Mouse (Mus musculus) ES-E14 (cell line): ENCODE measurements at regions not wholly inside any gene's neighbourhood (a gene's known extent, or its start where the extent isn't known, plus 50 kb on each side); places are given as distances from the start of the nearest gene placed in this dataset.

Source experiments
- CHD2 ChIP-seq: IDR thresholded peaks from 2 replicates; pipeline ENCODE4 v1.6.1; 2014; ENCODE audit warnings: mild to moderate bottlenecking, low read depth, low read length, inconsistent platforms
- HCFC1 ChIP-seq: IDR thresholded peaks from 2 replicates; pipeline ENCODE4 v1.6.1; 2012; ENCODE audit warnings: low read length, inconsistent platforms, borderline replicate concordance; ENCODE audit not compliant: insufficient read depth
- MAFK ChIP-seq: IDR thresholded peaks from 2 replicates; pipeline ENCODE4 v1.6.1; 2014; ENCODE audit warnings: mild to moderate bottlenecking, low read depth, low read length, inconsistent platforms; ENCODE audit not compliant: insufficient read depth
- ZC3H11A ChIP-seq: IDR thresholded peaks from 2 replicates; pipeline ENCODE4 v1.6.1; 2012; ENCODE audit warnings: low read depth, mild to moderate bottlenecking, inconsistent platforms, low read length, borderline replicate concordance
- ZNF384 ChIP-seq: IDR thresholded peaks from 2 replicates; pipeline ENCODE4 v1.6.1; 2012; ENCODE audit warnings: low read depth, low read length, inconsistent platforms

DNA sequence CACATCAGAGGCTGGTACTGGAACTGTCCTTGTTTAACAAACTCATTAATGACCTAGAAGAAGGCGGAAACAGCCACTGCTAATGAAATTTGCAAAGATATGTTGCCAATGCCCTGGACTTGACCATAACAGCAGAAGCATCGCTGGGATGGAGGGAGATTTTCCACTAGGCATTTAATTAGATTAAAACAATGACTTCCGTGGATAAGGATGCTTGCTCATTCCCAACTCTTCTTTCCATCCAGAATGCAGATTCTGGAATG, 77.6 kb upstream of the Fam78b start:
- no peak for TF ChIP-seq HCFC1
- TF ChIP-seq ZC3H11A: no peak
- no peak for TF ChIP-seq MAFK
- no peak for TF ChIP-seq CHD2
- TF ChIP-seq ZNF384: no peak
